Mouse (Mus musculus) left cerebral cortex, adult 18-20 months (tissue): ENCODE measurements around the gene Armc6. TPM values are rescaled to one million over a fixed set of nuclear protein-coding genes. Genes with fewer than 3 reads are reported as not detected.

Experiments used
- DNase-seq, 2 experiments: peaks; one replicate each; pipeline ENCODE4 v3.0.0; 2021 to 2022; ENCODE audit warnings: low spot score in 2 of 2, mixed read lengths in 1 of 2
- total RNA-seq, 2 experiments: library from RNA; stranded (reverse); gene quantifications; 2 replicates each; pipeline ENCODE4 v1.2.3; 2021

Gene Armc6
- total RNA-seq, 2 experiments from 2014 or later, result 37.0 to 42.1 TPM

GRCm38 (mm10) chr8:70200098-70200681 lies 34.1 kb downstream of the Armc6 start:
- peak; percentile 39 to 63 for DNase-seq

GRCm38 (mm10) chr8:70197603-70198002 lies 36.7 kb downstream of the Armc6 start:
- DNase-seq, result no peak

GRCm38 (mm10) chr8:70195762-70196161 lies 38.5 kb downstream of the Armc6 start:
- no peak for DNase-seq

GRCm38 (mm10) chr8:70194191-70194590 lies 40.1 kb downstream of the Armc6 start:
- no peak for DNase-seq

- no peak for DNase-seq
Observed at GRCm38 (mm10) chr8:70193238-70193637, 41.0 kb downstream of the Armc6 start.

- no peak for DNase-seq
Observed at GRCm38 (mm10) chr8:70188707-70189106, 45.6 kb downstream of the Armc6 start.

GRCm38 (mm10) chr8:70183194-70183593 lies 51.1 kb downstream of the Armc6 start:
- no peak for DNase-seq

GRCm38 (mm10) chr8:70181903-70182252 lies 52.4 kb downstream of the Armc6 start:
- DNase-seq, result no peak

- no peak for DNase-seq
Observed at GRCm38 (mm10) chr8:70181212-70181902, 52.9 kb downstream of the Armc6 start.

- no peak for DNase-seq
Observed at GRCm38 (mm10) chr8:70179082-70179481, 55.2 kb downstream of the Armc6 start.

- no peak for DNase-seq
Observed at GRCm38 (mm10) chr8:70178231-70178630, 56.0 kb downstream of the Armc6 start.

GRCm38 (mm10) chr8:70174079-70174478 lies 60.2 kb downstream of the Armc6 start:
- no peak for DNase-seq

GRCm38 (mm10) chr8:70173320-70173719 lies 60.9 kb downstream of the Armc6 start:
- no peak for DNase-seq

- peak; percentile 94 to 95 for DNase-seq
Observed at GRCm38 (mm10) chr8:70172043-70172681, 62.1 kb downstream of the Armc6 start, which contains the start of gene Tmem161a. Gene Tmem161a (plus strand): TSS chr8:70172356.

- no peak for DNase-seq
Observed at GRCm38 (mm10) chr8:70171240-70171639, 63.0 kb downstream of the Armc6 start.

- no peak for DNase-seq
Observed at GRCm38 (mm10) chr8:70170748-70171147, 63.5 kb downstream of the Armc6 start.

Other genes with a start within 250 kb of the Armc6 start
- gene Gatad2a, start 238.1 kb downstream of the Armc6 start, total RNA-seq, result 10 to 100 TPM; 28.7 TPM
- 10 to 100 TPM; 67.6 to 69.9 TPM for gene Mau2, start 191.7 kb downstream of the Armc6 start, total RNA-seq
- 10 to 100 TPM; 46.8 to 47.1 TPM for gene Sugp1, start 191.7 kb downstream of the Armc6 start, total RNA-seq
- 1 to 10 TPM; 3.6 to 4.2 TPM for gene Tm6sf2, start 161.5 kb downstream of the Armc6 start, total RNA-seq
- gene Hapln4, start 151.0 kb downstream of the Armc6 start, total RNA-seq, result 100 to 1,000 TPM in 1 of 2 experiments, 10 to 100 TPM in 1; 97.9 to 111 TPM
- gene Ncan, start 113.6 kb downstream of the Armc6 start, total RNA-seq, result 100 to 1,000 TPM; 137 to 145 TPM
- 10 to 100 TPM; 23.7 to 25.5 TPM for gene Nr2c2ap, start 103.1 kb downstream of the Armc6 start, total RNA-seq
- gene Rfxank, start 95.3 kb downstream of the Armc6 start, total RNA-seq, result 10 to 100 TPM; 11.7 to 14.9 TPM
- 10 to 100 TPM; 47.7 to 48.0 TPM for gene Borcs8, start 95.0 kb downstream of the Armc6 start, total RNA-seq
- gene Mef2b, start 94.8 kb downstream of the Armc6 start, total RNA-seq, result not detected
- 10 to 100 TPM; 45.2 to 46.2 TPM for gene Tmem161a, start 62.1 kb downstream of the Armc6 start, total RNA-seq
- gene Slc25a42, start 22.2 kb downstream of the Armc6 start, total RNA-seq, result 10 to 100 TPM; 36.0 to 37.8 TPM
- gene Sugp2, start 240 bp downstream of the Armc6 start, total RNA-seq, result 100 to 1,000 TPM in 1 of 2 experiments, 10 to 100 TPM in 1; 97.3 to 109 TPM
- gene Homer3, start 48.4 kb upstream of the Armc6 start, total RNA-seq, result 1 to 10 TPM; 7.9 to 9.8 TPM
- 10 to 100 TPM; 42.0 to 49.1 TPM for gene Ddx49, start 68.0 kb upstream of the Armc6 start, total RNA-seq
- gene Cope, start 68.1 kb upstream of the Armc6 start, total RNA-seq, result 100 to 1,000 TPM; 141 to 145 TPM
- gene Cers1, start 81.3 kb upstream of the Armc6 start, total RNA-seq, result 10 to 100 TPM; 86.4 to 94.3 TPM
- gene Gdf1, start 95.4 kb upstream of the Armc6 start, total RNA-seq, result 10 to 100 TPM; 16.4 to 19.1 TPM
- gene Upf1, start 118.8 kb upstream of the Armc6 start, total RNA-seq, result 10 to 100 TPM; 64.1 to 73.7 TPM
- under 1 TPM; 0.30 to 0.33 TPM for gene Comp, start 139.1 kb upstream of the Armc6 start, total RNA-seq
- 100 to 1,000 TPM; 152 to 154 TPM for gene Crtc1, start 205.1 kb upstream of the Armc6 start, total RNA-seq
- 10 to 100 TPM; 43.7 to 44.4 TPM for gene Klhl26, start 242.5 kb upstream of the Armc6 start, total RNA-seq